Comparison of ENCODE assay signal across 8 mouse cellular contexts in genomic region chr2:29251095-29252058, GRCm38 (mm10). TPM values are rescaled to one million over a fixed set of nuclear protein-coding genes. Genes with fewer than 3 reads are reported as not detected.
DNase-seq lines count a peak whose midpoint lies in the region; ATAC-seq and TF ChIP-seq lines count a peak whose summit lies in the region.

No protein-coding gene starts in this region.

- H3K36me3 ChIP-seq in hindbrain, embryonic 13.5 days = no peaks in the 10 kb centered on the region
- H3K36me3 ChIP-seq in small intestine, adult 2 months (ENCODE audit: control insufficient read depth, insufficient read depth, low read length) = no peaks in the 10 kb centered on the region

- 0 out of 2 replicates have a peak, but pooled peaks have one; percentile 26 for ATAC-seq in hindbrain, embryonic 13.5 days (ENCODE audit: low FRiP score)

- H3K9ac ChIP-seq in hindbrain, embryonic 13.5 days = peak overlapping the region; percentile 75

- WGBS in hindbrain, embryonic 13.5 days = under 1% methylated on average over 61 of the region's 61 CpGs
- WGBS in small intestine, adult 2 months = 1% methylated on average over 61 of the region's 61 CpGs

- H3K4me3 ChIP-seq in gastrocnemius, adult 2 months = peak overlapping the region; percentile 96
- H3K4me3 ChIP-seq in hindbrain, embryonic 13.5 days = peak overlapping the region; percentile 52
- peak overlapping the region; percentile 74 for H3K4me3 ChIP-seq in small intestine, adult 2 months (ENCODE audit: low read depth, low read length)

- peak; percentile 47 for DNase-seq in gastrocnemius, adult 2 months
- no peak for DNase-seq in gastrocnemius, postnatal 4 days (ENCODE audit: low spot score in 2 of 2)
- DNase-seq in CD4-positive helper T cell, adult 2 months (ENCODE audit: low read depth, low spot score) = peak; percentile 61
- DNase-seq in embryo, embryonic 9.5 days (ENCODE audit: extremely low spot score) = peak; percentile 50
- DNase-seq in lung, postnatal 10 days = peak; percentile 32
- no peak for DNase-seq in layer of hippocampus, postnatal 25 days (ENCODE audit: extremely low spot score in 1 of 2, low spot score in 1 of 2)

- TF ChIP-seq POLR2A in small intestine, adult 2 months (IDR thresholded peaks at IDR 0.05; ENCODE audit: low read depth, low read length) = no peak

- peaks cover 62% of the 10 kb centered on the region for H3K27me3 ChIP-seq in hindbrain, embryonic 13.5 days
- H3K27me3 ChIP-seq in small intestine, adult 2 months (ENCODE audit: control insufficient read depth, insufficient read depth, low read length) = peaks cover 49% of the 10 kb centered on the region

- no peak for TF ChIP-seq CTCF in gastrocnemius, adult 2 months (IDR thresholded peaks at IDR 0.05)
- TF ChIP-seq CTCF in small intestine, adult 2 months (IDR thresholded peaks at IDR 0.05; ENCODE audit: extremely low read depth, insufficient read length, insufficient replicate concordance, low read depth, low read length) = no peak

- H3K4me1 ChIP-seq in hindbrain, embryonic 13.5 days (replicated peaks) = peaks cover 74% of the 10 kb centered on the region
- peaks cover 5% of the 10 kb centered on the region for H3K4me1 ChIP-seq in small intestine, adult 2 months (ENCODE audit: control insufficient read depth, insufficient read depth, insufficient read length, low read length)

- H3K27ac ChIP-seq in gastrocnemius, adult 2 months = peak overlapping the region; percentile 82
- no peak overlapping the region for H3K27ac ChIP-seq in hindbrain, embryonic 13.5 days
- no peak overlapping the region for H3K27ac ChIP-seq in small intestine, adult 2 months (ENCODE audit: insufficient read depth, low read depth, low read length)

- H3K9me3 ChIP-seq in hindbrain, embryonic 13.5 days = no peaks in the 10 kb centered on the region

- intact Hi-C loops in gastrocnemius, adult 2 months (cut with DNase I) = no loop called here

- H3K4me2 ChIP-seq in hindbrain, embryonic 13.5 days = peak overlapping the region; percentile 98

RNA-seq across cellular contexts. Expression of gene Ntng2, which starts 1.4 kb away (rescaled TPM):
- 10 to 100 TPM; 25.0 to 27.0 TPM for total RNA-seq in gastrocnemius, adult 2 months (2021)
- total RNA-seq in gastrocnemius, postnatal 4 days (2021) = 10 to 100 TPM; 11.3 to 13.0 TPM
- 2.8 and 3.1 TPM in 2 replicates for polyA plus RNA-seq in hindbrain, embryonic 13.5 days (2015; fragmentation: Nextera tagmentation; extraction: Ambion mirVana)
- polyA plus RNA-seq in small intestine, adult 2 months (2012; rRNA removed) = 15.8 and 23.4 TPM in 2 replicates
- 100 to 1,000 TPM in 1 of 2 experiments, 10 to 100 TPM in 1; 94.0 to 109 TPM for total RNA-seq in layer of hippocampus, postnatal 25 days (2021)

Comparison
In these comparisons a context has a peak if more than half of its experiments do, and no peak if none do; other contexts are left out.
1. DNase-seq: peak in gastrocnemius, adult 2 months (single experiment), CD4-positive helper T cell, adult 2 months (single experiment), embryo, embryonic 9.5 days (single experiment) and lung, postnatal 10 days (single experiment); none in gastrocnemius, postnatal 4 days (0 of 2) and layer of hippocampus, postnatal 25 days (0 of 2).
2. Peak in every context shown above with its lines, with median percentiles within 50 percentile points of each other: H3K4me3 ChIP-seq.